Mouse (Mus musculus) hindbrain, embryonic 12.5 days (tissue): ENCODE measurements around the gene Mapk1ip1l. TPM values are rescaled to one million over a fixed set of nuclear protein-coding genes. Genes with fewer than 3 reads are reported as not detected.

Experiments
- ATAC-seq: fragments of 200-750 bp; cut with Nextera tagmentation; 2 replicates; pipeline ENCODE4 v1.8.0; 2017; ENCODE audit warnings: moderate TSS enrichment; ENCODE audit not compliant: low FRiP score
- H3K27ac ChIP-seq: fragments of 300-500 bp; sonication (generic); 2 replicates; pipeline ENCODE4 v1.5.1; 2016; ENCODE audit warnings: mild to moderate bottlenecking
- H3K27me3 ChIP-seq: fragments of 300-500 bp; sonication (generic); 2 replicates; pipeline ENCODE4 v1.6.1; 2016; ENCODE audit warnings: mild to moderate bottlenecking
- H3K36me3 ChIP-seq: fragments of 300-500 bp; sonication (generic); 2 replicates; pipeline ENCODE4 v1.6.1; 2016; ENCODE audit warnings: mild to moderate bottlenecking
- H3K4me1 ChIP-seq: fragments of 300-500 bp; sonication (generic); 2 replicates; pipeline ENCODE4 v1.6.1; 2016
- H3K4me2 ChIP-seq: fragments of 300-500 bp; sonication (generic); replicated peaks from 2 replicates; pipeline ENCODE4 v1.6.1; 2016; ENCODE audit warnings: mild to moderate bottlenecking
- H3K4me3 ChIP-seq: fragments of 300-500 bp; sonication (generic); 2 replicates; pipeline ENCODE4 v1.5.1; 2016; ENCODE audit warnings: mild to moderate bottlenecking
- H3K9ac ChIP-seq: fragments of 300-500 bp; sonication (generic); 2 replicates; pipeline ENCODE4 v1.6.1; 2016; ENCODE audit warnings: mild to moderate bottlenecking, moderate library complexity
- H3K9me3 ChIP-seq: fragments of 300-500 bp; sonication (generic); replicated peaks from 2 replicates; pipeline ENCODE4 v1.6.1; 2016; ENCODE audit warnings: mild to moderate bottlenecking
- WGBS: fragments of 180-500 bp; shearing (Covaris S2); methylation state at CpG from one replicate; pipeline ENCODE4 v1.1.7; 2016; 5-methylcytosine and 5-hydroxymethylcytosine counted together
- polyA plus RNA-seq: library from polyadenylated mRNA; unstranded; fragments of >200 nt; fragmentation: Nextera tagmentation; extraction: Ambion mirVana; gene quantifications from 2 replicates; pipeline ENCODE4 v1.2.1, GENCODE M21; 2016

Gene Mapk1ip1l
- polyA plus RNA-seq, 1 experiment from 2014 or later: 79.8 TPM

DNA sequence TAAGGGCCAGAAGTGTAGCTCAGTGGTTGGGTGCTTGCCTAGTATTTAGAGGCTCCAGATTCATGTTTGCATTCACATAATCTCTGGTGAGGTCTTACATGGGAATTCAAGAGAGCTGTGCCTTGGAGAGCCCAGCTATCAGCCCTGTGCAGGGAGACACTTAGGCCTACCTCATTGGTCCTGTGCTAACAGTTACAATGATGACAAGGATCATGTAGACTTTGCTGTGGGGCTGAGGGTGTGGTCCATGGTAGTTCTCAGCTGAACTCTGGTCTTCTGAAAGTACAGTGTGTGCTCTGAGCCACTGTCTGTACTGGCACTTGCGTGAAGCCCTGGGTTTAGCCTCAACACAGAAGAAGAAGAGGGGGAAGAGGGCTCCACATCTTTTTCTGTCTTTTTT is 48.6 kb downstream of the Mapk1ip1l start:
- Histone ChIP-seq H3K4me1 (peaks cover 3% of the 10 kb centered on the region; the same call in 1 of the 2 replicates), H3K27me3 (no peaks in the 10 kb centered on the region), H3K36me3 (no peaks in the 10 kb centered on the region), H3K4me2 (no peak overlapping the region), H3K9ac (no peak overlapping the region), H3K9me3 (no peaks in the 10 kb centered on the region), H3K4me3 (no peak overlapping the region), H3K27ac (no peak overlapping the region)
- no peak for ATAC-seq
- 95% methylated on average over 1 of the region's 1 CpGs for WGBS

DNA sequence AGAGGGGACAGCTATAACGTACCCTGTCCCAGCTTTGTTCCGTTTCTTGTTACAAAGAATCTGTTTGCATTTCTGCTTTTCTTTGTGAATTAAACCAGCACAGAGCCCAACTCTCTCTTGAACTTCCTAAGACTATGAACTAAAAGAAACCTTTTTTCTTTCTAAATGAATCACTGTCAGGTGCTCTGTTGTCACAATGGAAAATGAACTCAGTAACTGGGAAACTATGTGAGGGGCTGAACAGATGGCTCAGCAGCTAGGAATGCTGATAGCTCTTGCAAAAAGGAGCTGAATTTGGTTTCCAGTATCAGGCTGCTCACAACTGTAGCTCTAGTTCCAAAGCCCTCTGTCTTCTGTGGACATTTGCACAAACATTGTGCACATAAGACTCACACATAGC is 52.9 kb downstream of the Mapk1ip1l start:
- WGBS: 80% methylated on average over 2 of the region's 2 CpGs
- Histone ChIP-seq H3K27me3 (no peaks in the 10 kb centered on the region), H3K4me1 (no peaks in the 10 kb centered on the region), H3K4me3 (no peak overlapping the region), H3K9ac (no peak overlapping the region), H3K4me2 (no peak overlapping the region), H3K36me3 (no peaks in the 10 kb centered on the region), H3K27ac (no peak overlapping the region), H3K9me3 (no peaks in the 10 kb centered on the region)
- ATAC-seq: no peak

GRCm38 (mm10) chr14:47352272-47352671 is 54.2 kb downstream of the Mapk1ip1l start:
- Histone ChIP-seq H3K9ac (no peak overlapping the region), H3K4me1 (no peaks in the 10 kb centered on the region), H3K4me2 (no peak overlapping the region), H3K4me3 (no peak overlapping the region), H3K27ac (no peak overlapping the region), H3K9me3 (no peaks in the 10 kb centered on the region), H3K27me3 (no peaks in the 10 kb centered on the region), H3K36me3 (no peaks in the 10 kb centered on the region)
- WGBS: 94% methylated on average over 10 of the region's 10 CpGs
- no peak for ATAC-seq

GRCm38 (mm10) chr14:47353240-47353639 is 55.2 kb downstream of the Mapk1ip1l start:
- WGBS: 90% methylated on average over 4 of the region's 4 CpGs
- Histone ChIP-seq H3K4me1 (no peaks in the 10 kb centered on the region), H3K27ac (no peak overlapping the region), H3K36me3 (no peaks in the 10 kb centered on the region), H3K9ac (no peak overlapping the region), H3K27me3 (no peaks in the 10 kb centered on the region), H3K4me2 (no peak overlapping the region), H3K4me3 (no peak overlapping the region), H3K9me3 (no peaks in the 10 kb centered on the region)
- ATAC-seq: no peak

GRCm38 (mm10) chr14:47354111-47354577 is 56.1 kb downstream of the Mapk1ip1l start:
- 72% methylated on average over 8 of the region's 8 CpGs for WGBS
- H3K36me3 ChIP-seq: no peaks in the 10 kb centered on the region
- no peaks in the 10 kb centered on the region for H3K4me1 ChIP-seq
- H3K4me2 ChIP-seq: no peak overlapping the region
- no peak overlapping the region for H3K9ac ChIP-seq
- H3K27me3 ChIP-seq: no peaks in the 10 kb centered on the region
- ATAC-seq: no peak
- no peak overlapping the region for H3K4me3 ChIP-seq
- H3K9me3 ChIP-seq: no peaks in the 10 kb centered on the region
- no peak overlapping the region for H3K27ac ChIP-seq

- Histone ChIP-seq H3K4me1 (no peaks in the 10 kb centered on the region), H3K27ac (no peak overlapping the region), H3K36me3 (no peaks in the 10 kb centered on the region), H3K27me3 (no peaks in the 10 kb centered on the region), H3K9ac (no peak overlapping the region), H3K4me3 (no peak overlapping the region), H3K9me3 (no peaks in the 10 kb centered on the region), H3K4me2 (no peak overlapping the region)
- WGBS: 75% methylated on average over 5 of the region's 5 CpGs
- no peak for ATAC-seq
Observed at GRCm38 (mm10) chr14:47354948-47355347, 56.9 kb downstream of the Mapk1ip1l start.

- Histone ChIP-seq H3K36me3 (no peaks in the 10 kb centered on the region), H3K9ac (no peak overlapping the region), H3K4me2 (no peak overlapping the region), H3K27me3 (no peaks in the 10 kb centered on the region), H3K4me3 (no peak overlapping the region), H3K9me3 (no peaks in the 10 kb centered on the region), H3K27ac (no peak overlapping the region), H3K4me1 (no peaks in the 10 kb centered on the region)
- ATAC-seq: no peak
- 80% methylated on average over 3 of the region's 3 CpGs for WGBS
Observed at GRCm38 (mm10) chr14:47356622-47357021, 58.6 kb downstream of the Mapk1ip1l start.

- H3K27me3 ChIP-seq: no peaks in the 10 kb centered on the region
- no peak for ATAC-seq
- no peak overlapping the region for H3K9ac ChIP-seq
- no peak overlapping the region for H3K27ac ChIP-seq
- H3K36me3 ChIP-seq: no peaks in the 10 kb centered on the region
- no peak overlapping the region for H3K4me2 ChIP-seq
- no peak overlapping the region for H3K4me3 ChIP-seq
- no peaks in the 10 kb centered on the region for H3K9me3 ChIP-seq
- WGBS: 72% methylated on average over 3 of the region's 3 CpGs
- no peaks in the 10 kb centered on the region for H3K4me1 ChIP-seq
Observed at GRCm38 (mm10) chr14:47359610-47360009, 61.5 kb downstream of the Mapk1ip1l start.

DNA sequence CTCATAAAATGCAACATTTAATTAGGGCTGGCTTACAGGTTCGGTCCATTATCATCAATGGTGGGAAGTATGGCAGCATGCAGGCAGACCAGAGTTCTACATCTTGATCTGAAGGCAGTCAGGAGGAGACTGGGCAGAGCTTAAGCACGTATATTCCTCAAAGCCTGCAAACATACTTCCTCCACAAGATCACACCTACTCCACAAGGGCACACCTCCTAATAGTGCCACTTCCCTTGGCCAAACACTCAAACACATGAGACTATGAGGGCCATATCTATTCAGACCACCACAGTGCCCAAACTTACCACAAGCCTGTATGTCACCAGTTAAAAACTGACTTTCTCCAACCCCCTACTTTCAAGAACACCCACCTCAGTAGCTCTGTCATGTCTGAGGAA is 63.4 kb downstream of the Mapk1ip1l start:
- H3K27ac ChIP-seq: no peak overlapping the region
- no peak overlapping the region for H3K9ac ChIP-seq
- WGBS: 85% methylated on average over 2 of the region's 2 CpGs
- no peak overlapping the region for H3K4me3 ChIP-seq
- H3K36me3 ChIP-seq: no peaks in the 10 kb centered on the region
- no peak for ATAC-seq
- no peak overlapping the region for H3K4me2 ChIP-seq
- no peaks in the 10 kb centered on the region for H3K27me3 ChIP-seq
- H3K4me1 ChIP-seq: no peaks in the 10 kb centered on the region; the same call in 1 of the 2 replicates
- H3K9me3 ChIP-seq: no peaks in the 10 kb centered on the region

DNA sequence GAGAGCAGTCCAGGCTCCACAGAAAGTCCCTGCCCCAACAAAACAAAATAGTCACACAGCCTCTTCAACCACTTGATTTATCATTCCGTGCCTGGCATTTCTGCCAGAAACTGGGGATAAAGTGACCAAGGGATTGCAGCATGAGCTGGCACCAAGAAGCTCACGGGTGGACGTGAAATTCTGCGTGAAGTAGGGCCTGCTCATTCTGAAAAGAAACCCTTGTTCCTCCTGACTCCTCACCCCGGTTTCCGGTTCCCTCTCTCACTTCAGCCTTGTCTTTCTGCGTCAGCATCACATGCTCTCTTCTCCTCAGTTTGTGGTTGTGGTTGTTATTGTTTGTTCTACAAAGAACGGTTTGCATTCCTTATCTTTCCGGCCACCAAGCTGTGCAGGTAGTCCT is 63.8 kb downstream of the Mapk1ip1l start:
- H3K9me3 ChIP-seq: no peaks in the 10 kb centered on the region
- WGBS: 87% methylated on average over 9 of the region's 9 CpGs
- H3K4me1 ChIP-seq: peaks cover 1% of the 10 kb centered on the region; the same call in 1 of the 2 replicates
- H3K27me3 ChIP-seq: no peaks in the 10 kb centered on the region
- ATAC-seq: no peak
- no peak overlapping the region for H3K4me2 ChIP-seq
- no peaks in the 10 kb centered on the region for H3K36me3 ChIP-seq
- no peak overlapping the region for H3K4me3 ChIP-seq
- H3K9ac ChIP-seq: no peak overlapping the region
- H3K27ac ChIP-seq: no peak overlapping the region

DNA sequence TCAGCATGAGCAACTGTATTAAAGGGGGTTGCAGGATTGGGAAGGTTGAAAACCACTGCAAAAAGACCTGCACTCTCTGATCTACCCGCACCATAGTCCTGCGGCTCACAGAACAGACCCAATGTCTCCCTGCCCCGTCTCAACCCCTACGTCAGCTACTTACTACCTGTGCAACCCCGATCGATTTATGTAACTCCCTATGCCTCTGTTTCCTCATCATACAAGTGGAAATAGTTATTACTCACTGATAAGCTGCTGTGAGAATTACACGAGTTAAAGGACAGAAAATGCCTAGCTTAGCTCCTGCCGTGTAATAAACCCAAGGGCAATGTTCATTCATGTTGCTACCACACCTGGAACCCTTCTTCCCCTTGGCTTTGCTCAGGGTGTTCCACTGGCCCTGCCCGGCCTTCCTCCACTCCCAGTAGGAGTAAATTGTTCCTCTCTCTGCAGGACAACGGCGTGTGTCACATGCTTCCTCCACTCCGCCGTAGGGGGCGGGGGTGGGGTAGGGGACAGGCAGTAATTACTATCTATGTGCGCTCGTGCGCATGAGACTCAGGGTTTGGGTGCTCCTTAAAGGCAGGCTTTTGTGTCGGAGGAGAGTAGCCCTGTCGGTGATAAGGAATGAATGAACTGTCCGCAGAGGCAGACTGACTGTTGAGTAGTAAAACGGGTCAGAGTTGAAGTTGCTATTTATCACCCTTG is 66.8 kb downstream of the Mapk1ip1l start:
- no peaks in the 10 kb centered on the region for H3K36me3 ChIP-seq
- H3K9me3 ChIP-seq: no peaks in the 10 kb centered on the region
- no peak overlapping the region for H3K27ac ChIP-seq
- peak; percentile 49; the same call in 1 of the 2 replicates for ATAC-seq
- H3K27me3 ChIP-seq: no peaks in the 10 kb centered on the region
- H3K4me2 ChIP-seq: peak overlapping the region; percentile 35
- H3K9ac ChIP-seq: no peak overlapping the region
- H3K4me3 ChIP-seq: 0 out of 2 replicates have a peak overlapping the region, but pooled peaks have one; percentile 8
- peaks cover 7% of the 10 kb centered on the region for H3K4me1 ChIP-seq
- WGBS: 39% methylated on average over 21 of the region's 21 CpGs

GRCm38 (mm10) chr14:47366881-47367321 is 68.8 kb downstream of the Mapk1ip1l start:
- Histone ChIP-seq H3K4me2 (no peak overlapping the region), H3K4me3 (no peak overlapping the region), H3K9ac (no peak overlapping the region), H3K27ac (no peak overlapping the region), H3K27me3 (no peaks in the 10 kb centered on the region; the same call in 1 of the 2 replicates), H3K4me1 (peaks cover 7% of the 10 kb centered on the region), H3K9me3 (no peaks in the 10 kb centered on the region), H3K36me3 (no peaks in the 10 kb centered on the region)
- WGBS: 54% methylated on average over 7 of the region's 7 CpGs
- peak; percentile 42; the same call in 1 of the 2 replicates for ATAC-seq

GRCm38 (mm10) chr14:47367461-47367860 is 69.4 kb downstream of the Mapk1ip1l start, which contains the start of gene Lgals3:
Gene Lgals3 (plus strand): TSS chr14:47367751.
- H3K27me3 ChIP-seq: no peaks in the 10 kb centered on the region; the same call in 1 of the 2 replicates
- no peak within 1 kb of the TSS for H3K4me3 ChIP-seq
- H3K4me2 ChIP-seq: 0 out of 2 replicates have a peak within 1 kb of the TSS, but pooled peaks have one; percentile 4
- no peaks in the 10 kb centered on the region for H3K36me3 ChIP-seq
- 45% methylated on average over 9 of the region's 9 CpGs for WGBS
- H3K4me1 ChIP-seq: peaks cover 7% of the 10 kb centered on the region
- H3K9me3 ChIP-seq: no peaks in the 10 kb centered on the region
- H3K9ac ChIP-seq: no peak within 1 kb of the TSS
- peak; percentile 69 for ATAC-seq
- 0 out of 2 replicates have a peak within 1 kb of the TSS, but pooled peaks have one; percentile 12 for H3K27ac ChIP-seq
